Mouse (Mus musculus): ENCODE results near the gene Tomm34. TPM values are rescaled to one million over a fixed set of nuclear protein-coding genes. Genes with fewer than 3 reads are reported as not detected.

Gene Tomm34
- polyA plus RNA-seq, 1 experiment from 2014 or later = 46.3 TPM

GRCm38 (mm10) chr2:164032973-164033372, 38.0 kb downstream of the Tomm34 start:
- no peaks in the 10 kb centered on the region for H3K36me3 ChIP-seq (ENCODE audit: control insufficient read depth, insufficient read depth, low read length)
- H3K9ac ChIP-seq (ENCODE audit: low read length) = no peak overlapping the region
- WGBS = 89% methylated on average over 3 of the region's 3 CpGs
- no peak overlapping the region for H3K4me3 ChIP-seq (replicated peaks; ENCODE audit: low read length)
- H3K27ac ChIP-seq (ENCODE audit: low read length) = no peak overlapping the region
- H3K9me3 ChIP-seq (replicated peaks; ENCODE audit: control insufficient read depth, low read length) = no peaks in the 10 kb centered on the region
- no peak for ATAC-seq (ENCODE audit: insufficient read depth, low FRiP score)
- H3K27me3 ChIP-seq (ENCODE audit: control insufficient read depth, insufficient read depth, low read length) = no peaks in the 10 kb centered on the region
- no peak overlapping the region for H3K4me2 ChIP-seq (ENCODE audit: low read depth, low read length)
- H3K4me1 ChIP-seq (ENCODE audit: control insufficient read depth, insufficient read depth, low read length) = no peaks in the 10 kb centered on the region

GRCm38 (mm10) chr2:164031147-164031546, 39.8 kb downstream of the Tomm34 start:
- Histone ChIP-seq H3K9me3 (replicated peaks; ENCODE audit: control insufficient read depth, low read length) (no peaks in the 10 kb centered on the region), H3K36me3 (ENCODE audit: control insufficient read depth, insufficient read depth, low read length) (no peaks in the 10 kb centered on the region), H3K27ac (ENCODE audit: low read length) (no peak overlapping the region), H3K4me1 (ENCODE audit: control insufficient read depth, insufficient read depth, low read length) (no peaks in the 10 kb centered on the region), H3K9ac (ENCODE audit: low read length) (no peak overlapping the region), H3K4me2 (ENCODE audit: low read depth, low read length) (no peak overlapping the region), H3K4me3 (replicated peaks; ENCODE audit: low read length) (no peak overlapping the region), H3K27me3 (ENCODE audit: control insufficient read depth, insufficient read depth, low read length) (no peaks in the 10 kb centered on the region)
- WGBS = 72% methylated on average over 10 of the region's 10 CpGs
- ATAC-seq (ENCODE audit: insufficient read depth, low FRiP score) = no peak

- WGBS = 80% methylated on average over 16 of the region's 16 CpGs
These were observed 45.8 kb downstream of the Tomm34 start, which contains the start of gene Pabpc1l for GRCm38 (mm10) chr2:164025150-164025549. TSS of gene Pabpc1l (plus strand) at chr2:164025450.

GRCm38 (mm10) chr2:164022104-164022503, 48.9 kb downstream of the Tomm34 start:
- ATAC-seq (ENCODE audit: insufficient read depth, low FRiP score) = no peak
- no peak overlapping the region for H3K4me3 ChIP-seq (replicated peaks; ENCODE audit: low read length)
- no peak overlapping the region for H3K9ac ChIP-seq (ENCODE audit: low read length)
- H3K4me2 ChIP-seq (ENCODE audit: low read depth, low read length) = no peak overlapping the region
- no peak overlapping the region for H3K27ac ChIP-seq (ENCODE audit: low read length)
- no peaks in the 10 kb centered on the region for H3K4me1 ChIP-seq (ENCODE audit: control insufficient read depth, insufficient read depth, low read length)
- no peaks in the 10 kb centered on the region for H3K9me3 ChIP-seq (replicated peaks; ENCODE audit: control insufficient read depth, low read length)
- no peaks in the 10 kb centered on the region for H3K27me3 ChIP-seq (ENCODE audit: control insufficient read depth, insufficient read depth, low read length)
- H3K36me3 ChIP-seq (ENCODE audit: control insufficient read depth, insufficient read depth, low read length) = peaks cover 16% of the 10 kb centered on the region; the same call in 1 of the 2 replicates
- WGBS = 54% methylated on average over 2 of the region's 2 CpGs

More at GRCm38 (mm10) chr2:164025150-164025549, 45.8 kb downstream of the Tomm34 start, which contains the start of gene Pabpc1l:
- no peak within 1 kb of the TSS for H3K27ac ChIP-seq (ENCODE audit: low read length)
- no peak within 1 kb of the TSS for H3K9ac ChIP-seq (ENCODE audit: low read length)
- no peak within 1 kb of the TSS for H3K4me2 ChIP-seq (ENCODE audit: low read depth, low read length)
- no peaks in the 10 kb centered on the region for H3K9me3 ChIP-seq (replicated peaks; ENCODE audit: control insufficient read depth, low read length)
- H3K27me3 ChIP-seq (ENCODE audit: control insufficient read depth, insufficient read depth, low read length) = no peaks in the 10 kb centered on the region
- no peaks in the 10 kb centered on the region for H3K4me1 ChIP-seq (ENCODE audit: control insufficient read depth, insufficient read depth, low read length)
- no peak for ATAC-seq (ENCODE audit: insufficient read depth, low FRiP score)
- no peak within 1 kb of the TSS for H3K4me3 ChIP-seq (replicated peaks; ENCODE audit: low read length)
- no peaks in the 10 kb centered on the region for H3K36me3 ChIP-seq (ENCODE audit: control insufficient read depth, insufficient read depth, low read length)

- Histone ChIP-seq H3K9me3 (replicated peaks; ENCODE audit: control insufficient read depth, low read length) (no peaks in the 10 kb centered on the region), H3K9ac (ENCODE audit: low read length) (no peak overlapping the region), H3K4me1 (ENCODE audit: control insufficient read depth, insufficient read depth, low read length) (no peaks in the 10 kb centered on the region), H3K27ac (ENCODE audit: low read length) (no peak overlapping the region), H3K4me2 (ENCODE audit: low read depth, low read length) (no peak overlapping the region), H3K27me3 (ENCODE audit: control insufficient read depth, insufficient read depth, low read length) (no peaks in the 10 kb centered on the region), H3K36me3 (ENCODE audit: control insufficient read depth, insufficient read depth, low read length) (peaks cover 21% of the 10 kb centered on the region; the same call in 1 of the 2 replicates), H3K4me3 (replicated peaks; ENCODE audit: low read length) (no peak overlapping the region)
- 76% methylated on average over 4 of the region's 4 CpGs for WGBS
- ATAC-seq (ENCODE audit: insufficient read depth, low FRiP score) = no peak
These were observed 51.0 kb downstream of the Tomm34 start for GRCm38 (mm10) chr2:164019943-164020342.

- no peak for ATAC-seq (ENCODE audit: insufficient read depth, low FRiP score)
- no peaks in the 10 kb centered on the region for H3K9me3 ChIP-seq (replicated peaks; ENCODE audit: control insufficient read depth, low read length)
- no peak overlapping the region for H3K4me3 ChIP-seq (replicated peaks; ENCODE audit: low read length)
- peaks cover 28% of the 10 kb centered on the region; the same call in 1 of the 2 replicates for H3K36me3 ChIP-seq (ENCODE audit: control insufficient read depth, insufficient read depth, low read length)
- WGBS = 92% methylated on average over 3 of the region's 3 CpGs
- H3K27me3 ChIP-seq (ENCODE audit: control insufficient read depth, insufficient read depth, low read length) = no peaks in the 10 kb centered on the region
- H3K27ac ChIP-seq (ENCODE audit: low read length) = no peak overlapping the region
- no peak overlapping the region for H3K9ac ChIP-seq (ENCODE audit: low read length)
- no peak overlapping the region for H3K4me2 ChIP-seq (ENCODE audit: low read depth, low read length)
- H3K4me1 ChIP-seq (ENCODE audit: control insufficient read depth, insufficient read depth, low read length) = no peaks in the 10 kb centered on the region
These were observed 52.1 kb downstream of the Tomm34 start for GRCm38 (mm10) chr2:164018910-164019309.

- WGBS = 87% methylated on average over 16 of the region's 16 CpGs
- Histone ChIP-seq H3K9ac (ENCODE audit: low read length) (no peak overlapping the region), H3K27me3 (ENCODE audit: control insufficient read depth, insufficient read depth, low read length) (no peaks in the 10 kb centered on the region), H3K4me1 (ENCODE audit: control insufficient read depth, insufficient read depth, low read length) (peaks cover 4% of the 10 kb centered on the region), H3K36me3 (ENCODE audit: control insufficient read depth, insufficient read depth, low read length) (peaks cover 31% of the 10 kb centered on the region; the same call in 1 of the 2 replicates), H3K27ac (ENCODE audit: low read length) (no peak overlapping the region), H3K4me3 (replicated peaks; ENCODE audit: low read length) (no peak overlapping the region), H3K4me2 (ENCODE audit: low read depth, low read length) (no peak overlapping the region), H3K9me3 (replicated peaks; ENCODE audit: control insufficient read depth, low read length) (no peaks in the 10 kb centered on the region)
- ATAC-seq (ENCODE audit: insufficient read depth, low FRiP score) = no peak
These were observed 55.7 kb downstream of the Tomm34 start for GRCm38 (mm10) chr2:164015304-164015703.

- Histone ChIP-seq H3K9me3 (replicated peaks; ENCODE audit: control insufficient read depth, low read length) (no peaks in the 10 kb centered on the region), H3K9ac (ENCODE audit: low read length) (no peak overlapping the region), H3K4me1 (ENCODE audit: control insufficient read depth, insufficient read depth, low read length) (peaks cover 16% of the 10 kb centered on the region), H3K36me3 (ENCODE audit: control insufficient read depth, insufficient read depth, low read length) (0 out of 2 replicates have a peak, but pooled peaks cover 10% of the 10 kb centered on the region), H3K4me2 (ENCODE audit: low read depth, low read length) (no peak overlapping the region), H3K27ac (ENCODE audit: low read length) (no peak overlapping the region), H3K4me3 (replicated peaks; ENCODE audit: low read length) (no peak overlapping the region), H3K27me3 (ENCODE audit: control insufficient read depth, insufficient read depth, low read length) (no peaks in the 10 kb centered on the region)
- ATAC-seq (ENCODE audit: insufficient read depth, low FRiP score) = no peak
- 87% methylated on average over 3 of the region's 3 CpGs for WGBS
These were observed 60.0 kb downstream of the Tomm34 start for GRCm38 (mm10) chr2:164010944-164011343.

GRCm38 (mm10) chr2:164010496-164010895, 60.5 kb downstream of the Tomm34 start:
- 65% methylated on average over 5 of the region's 5 CpGs for WGBS
- Histone ChIP-seq H3K4me1 (ENCODE audit: control insufficient read depth, insufficient read depth, low read length) (peaks cover 20% of the 10 kb centered on the region), H3K27me3 (ENCODE audit: control insufficient read depth, insufficient read depth, low read length) (no peaks in the 10 kb centered on the region), H3K27ac (ENCODE audit: low read length) (no peak overlapping the region), H3K9ac (ENCODE audit: low read length) (no peak overlapping the region), H3K36me3 (ENCODE audit: control insufficient read depth, insufficient read depth, low read length) (0 out of 2 replicates have a peak, but pooled peaks cover 10% of the 10 kb centered on the region), H3K4me3 (replicated peaks; ENCODE audit: low read length) (no peak overlapping the region), H3K9me3 (replicated peaks; ENCODE audit: control insufficient read depth, low read length) (no peaks in the 10 kb centered on the region), H3K4me2 (ENCODE audit: low read depth, low read length) (no peak overlapping the region)
- ATAC-seq (ENCODE audit: insufficient read depth, low FRiP score) = no peak
